Mouse (Mus musculus) embryonic facial prominence, embryonic 14.5 days (tissue): ENCODE results near the gene D730048I06Rik. TPM values are rescaled to one million over a fixed set of nuclear protein-coding genes. Genes with fewer than 3 reads are reported as not detected.
"Not testable (repeated sequence)": the region's sequence is repeated elsewhere in the genome, so short reads cannot be mapped to it uniquely, and the experiment has no call there.

Experiments used
- ATAC-seq: fragments of 200-750 bp; cut with Nextera tagmentation; 2 replicates; pipeline ENCODE4 v1.8.0; 2017; ENCODE audit warnings: low read depth, moderate number of reproducible peaks, moderate TSS enrichment
- DNase-seq: peaks from one replicate; pipeline ENCODE4 v3.0.0-alpha.2; 2015; ENCODE audit warnings: low spot score
- H3K27ac ChIP-seq: fragments of 300-500 bp; sonication (generic); replicated peaks from 2 replicates; pipeline ENCODE4 v1.5.1; 2014; ENCODE audit warnings: low read depth, mild to moderate bottlenecking, low read length, moderate library complexity
- H3K27me3 ChIP-seq: fragments of 300-500 bp; sonication (generic); replicated peaks from 2 replicates; pipeline ENCODE4 v1.6.1; 2014; ENCODE audit warnings: low read length; ENCODE audit not compliant: control insufficient read depth, insufficient read depth
- H3K36me3 ChIP-seq: fragments of 300-500 bp; sonication (generic); 2 replicates; pipeline ENCODE4 v1.6.1; 2014; ENCODE audit warnings: low read length, mixed read lengths; ENCODE audit not compliant: control insufficient read depth, insufficient read depth
- H3K4me1 ChIP-seq: fragments of 300-500 bp; sonication (generic); 2 replicates; pipeline ENCODE4 v1.6.1; 2014; ENCODE audit warnings: antibody characterized with exemption, low read length; ENCODE audit not compliant: control insufficient read depth, insufficient read depth
- H3K4me2 ChIP-seq: fragments of 300-500 bp; sonication (generic); 2 replicates; pipeline ENCODE4 v1.6.1; 2014; ENCODE audit warnings: low read depth, mild to moderate bottlenecking, low read length, moderate library complexity, mixed read lengths
- H3K4me3 ChIP-seq: fragments of 300-500 bp; sonication (generic); 2 replicates; pipeline ENCODE4 v1.5.1; 2014; ENCODE audit warnings: low read depth, mild to moderate bottlenecking, low read length
- H3K9ac ChIP-seq: fragments of 300-500 bp; sonication (generic); 2 replicates; pipeline ENCODE4 v1.6.1; 2014; ENCODE audit warnings: low read depth, mild to moderate bottlenecking, low read length, moderate library complexity, mixed read lengths
- H3K9me3 ChIP-seq: fragments of 300-500 bp; sonication (generic); 2 replicates; pipeline ENCODE4 v1.6.1; 2016; ENCODE audit warnings: low read length; ENCODE audit not compliant: control insufficient read depth
- WGBS: fragments of 180-500 bp; shearing (Covaris S2); extraction: QIAGEN DNeasy Blood & Tissue Kit; methylation state at CpG from one replicate; pipeline ENCODE4 v1.1.7; 2014; 5-methylcytosine and 5-hydroxymethylcytosine counted together
- polyA plus RNA-seq: library from polyadenylated mRNA; unstranded; fragments of >200 nt; fragmentation: Nextera tagmentation; extraction: Ambion mirVana; gene quantifications from 2 replicates; pipeline ENCODE4 v1.2.1, GENCODE M21; 2014

D730048I06Rik gene
- not detected in 2 replicates for polyA plus RNA-seq

- no peak within 1 kb of the TSS for H3K4me3 ChIP-seq
- H3K27me3 ChIP-seq, result no peaks in the 10 kb centered on the region
- no peak within 1 kb of the TSS for H3K4me2 ChIP-seq
- H3K9ac ChIP-seq, result no peak within 1 kb of the TSS
- no peak within 1 kb of the TSS for H3K27ac ChIP-seq
- ATAC-seq, result no peak
- H3K9me3 ChIP-seq, result 0 out of 2 replicates have a peak, but pooled peaks cover 7% of the 10 kb centered on the region
- no peak for DNase-seq
- no peaks in the 10 kb centered on the region for H3K36me3 ChIP-seq
- 90% methylated on average over 3 of the region's 3 CpGs for WGBS
- H3K4me1 ChIP-seq, result no peaks in the 10 kb centered on the region
Measured at GRCm38 (mm10) chr9:35790001-35790400, at the start of gene D730048I06Rik, which contains the start of gene Gm27235. TSS of gene D730048I06Rik (minus strand) at chr9:35790112. TSS of gene Gm27235 (minus strand) at chr9:35790101.

GRCm38 (mm10) chr9:35817881-35818280 lies 28.0 kb upstream of the D730048I06Rik start:
- not testable (repeated sequence) for ATAC-seq, H3K27me3 ChIP-seq
- 94% methylated on average over 15 of the region's 15 CpGs for WGBS

GRCm38 (mm10) chr9:35798146-35798545 lies 8.2 kb upstream of the D730048I06Rik start:
- H3K27me3 ChIP-seq, result no peaks in the 10 kb centered on the region
- DNase-seq (no peak), ATAC-seq (no peak)
- H3K9me3 ChIP-seq, result 0 out of 2 replicates have a peak, but pooled peaks cover 6% of the 10 kb centered on the region
- H3K36me3 ChIP-seq, result no peaks in the 10 kb centered on the region
- H3K4me3 ChIP-seq, result no peak overlapping the region
- no peak overlapping the region for H3K27ac ChIP-seq
- no peak overlapping the region for H3K4me2 ChIP-seq
- no peaks in the 10 kb centered on the region for H3K4me1 ChIP-seq
- H3K9ac ChIP-seq, result no peak overlapping the region

More at GRCm38 (mm10) chr9:35817881-35818280, 28.0 kb upstream of the D730048I06Rik start:
- DNase-seq, H3K9ac ChIP-seq, H3K9me3 ChIP-seq, H3K27ac ChIP-seq, H3K36me3 ChIP-seq, H3K4me2 ChIP-seq, H3K4me1 ChIP-seq, H3K4me3 ChIP-seq: not testable (repeated sequence)

- H3K4me2 ChIP-seq, result no peak within 1 kb of the TSS
- WGBS, result 64% methylated on average over 3 of the region's 3 CpGs
- H3K27me3 ChIP-seq, result no peaks in the 10 kb centered on the region
- H3K9ac ChIP-seq, result no peak within 1 kb of the TSS
- no peak for ATAC-seq
- no peaks in the 10 kb centered on the region for H3K4me1 ChIP-seq
- H3K4me3 ChIP-seq, result no peak within 1 kb of the TSS
- H3K27ac ChIP-seq, result no peak within 1 kb of the TSS
- H3K36me3 ChIP-seq, result no peaks in the 10 kb centered on the region
- DNase-seq, result no peak
- H3K9me3 ChIP-seq, result no peaks in the 10 kb centered on the region
Measured at GRCm38 (mm10) chr9:35778009-35778408, 11.9 kb downstream of the D730048I06Rik start, which contains the start of gene Gm17727. TSS of gene Gm17727 (minus strand) at chr9:35778109.

- no peak overlapping the region for H3K4me2 ChIP-seq
- no peak overlapping the region for H3K27ac ChIP-seq
- H3K9me3 ChIP-seq, result no peaks in the 10 kb centered on the region
- no peaks in the 10 kb centered on the region for H3K36me3 ChIP-seq
- H3K9ac ChIP-seq, result no peak overlapping the region
- ATAC-seq (no peak), DNase-seq (no peak)
- H3K4me1 ChIP-seq, result no peaks in the 10 kb centered on the region
- H3K4me3 ChIP-seq, result no peak overlapping the region
- H3K27me3 ChIP-seq, result no peaks in the 10 kb centered on the region
Measured at GRCm38 (mm10) chr9:35756843-35757242, 33.1 kb downstream of the D730048I06Rik start.

GRCm38 (mm10) chr9:35740749-35741148 lies 49.2 kb downstream of the D730048I06Rik start, which contains the start of gene Gm17677:
TSS of gene Gm17677 (plus strand) at chr9:35741049.
- DNase-seq (no peak), ATAC-seq (no peak)
- Histone ChIP-seq H3K4me2 (no peak within 1 kb of the TSS), H3K4me3 (no peak within 1 kb of the TSS), H3K27me3 (no peaks in the 10 kb centered on the region), H3K27ac (no peak within 1 kb of the TSS), H3K9me3 (no peaks in the 10 kb centered on the region), H3K4me1 (no peaks in the 10 kb centered on the region), H3K36me3 (no peaks in the 10 kb centered on the region), H3K9ac (no peak within 1 kb of the TSS)

Other genes with a start within 250 kb of the D730048I06Rik start
- 3.7 and 4.9 TPM in 2 replicates for gene Ddx25, start 231.6 kb downstream of the D730048I06Rik start, polyA plus RNA-seq
- gene Pus3, start 231.5 kb downstream of the D730048I06Rik start, polyA plus RNA-seq, result 18.0 and 20.2 TPM in 2 replicates
- gene Pate2, start 219.8 kb downstream of the D730048I06Rik start, polyA plus RNA-seq, result 0.24 and 0.61 TPM in 2 replicates
- 17.4 and 18.4 TPM in 2 replicates for gene Hyls1, start 219.7 kb downstream of the D730048I06Rik start, polyA plus RNA-seq
- gene Pate4, start 178.2 kb downstream of the D730048I06Rik start, polyA plus RNA-seq, result not detected in 2 replicates
- gene Pate3, start 141.9 kb downstream of the D730048I06Rik start, polyA plus RNA-seq, result 0.16 TPM in 1 of 2 replicates, not detected in the other
- gene Pate1, start 102.7 kb downstream of the D730048I06Rik start, polyA plus RNA-seq, result not detected in 2 replicates
- gene Gm17677, start 49.1 kb downstream of the D730048I06Rik start, polyA plus RNA-seq, result not detected in 2 replicates
- gene Gm17727, start 12.0 kb downstream of the D730048I06Rik start, polyA plus RNA-seq, result not detected in 2 replicates
- gene Gm27235, start within 50 bp of the D730048I06Rik start, polyA plus RNA-seq, result not detected in 2 replicates
- gene 9230110F15Rik, start 54.0 kb upstream of the D730048I06Rik start, polyA plus RNA-seq, result not detected in 2 replicates
- not detected in 2 replicates for gene 9230113P08Rik, start 118.3 kb upstream of the D730048I06Rik start, polyA plus RNA-seq